Mouse (Mus musculus): Measurements from ENCODE around the gene Thra. TPM values are rescaled to one million over a fixed set of nuclear protein-coding genes. Genes with fewer than 3 reads are reported as not detected.
"Not testable (repeated sequence)": the region's sequence is repeated elsewhere in the genome, so short reads cannot be mapped to it uniquely, and the experiment has no call there.

Thra gene
- total RNA-seq, 2 experiments from 2014 or later, result 1,274 to 1,289 TPM

DNA sequence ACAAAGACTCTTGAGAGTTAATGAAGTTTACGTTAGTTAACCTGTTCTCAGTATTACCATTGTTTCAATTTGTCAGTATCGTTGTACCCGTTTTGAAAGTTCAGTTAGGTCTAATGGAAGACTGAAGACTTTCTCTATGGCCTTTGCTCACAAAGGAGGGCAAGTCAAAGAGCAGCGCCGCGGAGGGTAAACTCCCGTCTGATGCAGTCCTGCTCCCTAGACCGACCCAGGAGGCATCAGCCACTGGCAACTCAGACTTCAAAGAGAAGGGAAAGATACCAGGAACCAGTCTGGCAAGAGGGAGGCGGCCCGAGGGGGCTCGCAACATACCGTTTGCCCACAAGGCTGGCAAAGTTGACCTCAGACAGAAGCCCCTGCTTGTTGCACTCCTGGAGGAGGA is 26.7 kb upstream of the Thra start:
- DNase-seq, result no peak
- intact Hi-C loops (cut with DNase I), result no loop called here

DNA sequence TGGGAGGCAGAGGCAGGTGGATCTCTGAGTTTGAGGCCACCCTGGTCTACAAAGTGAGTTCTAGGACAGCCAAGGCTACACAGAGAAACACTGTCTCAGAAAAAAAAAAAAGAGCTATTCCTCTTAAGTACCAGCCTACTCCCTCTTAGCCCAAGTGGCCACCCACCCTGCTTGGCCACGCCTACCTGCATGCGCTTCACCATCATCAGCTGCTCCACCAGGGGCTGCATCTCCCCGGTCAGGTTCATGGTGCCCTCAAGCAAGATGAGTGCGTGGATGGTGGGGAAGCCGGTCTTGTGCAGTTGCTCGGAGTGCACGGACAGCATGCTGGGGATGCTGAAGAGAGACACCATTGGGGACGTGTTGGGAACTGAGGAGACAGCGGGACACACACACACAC is 24.5 kb upstream of the Thra start:
- intact Hi-C loops (cut with DNase I), result loop anchor here (2.0 kb wide), 1 partner anchor 71 kb away; no protein-coding TSS in a partner anchor
- DNase-seq, result no peak

DNA sequence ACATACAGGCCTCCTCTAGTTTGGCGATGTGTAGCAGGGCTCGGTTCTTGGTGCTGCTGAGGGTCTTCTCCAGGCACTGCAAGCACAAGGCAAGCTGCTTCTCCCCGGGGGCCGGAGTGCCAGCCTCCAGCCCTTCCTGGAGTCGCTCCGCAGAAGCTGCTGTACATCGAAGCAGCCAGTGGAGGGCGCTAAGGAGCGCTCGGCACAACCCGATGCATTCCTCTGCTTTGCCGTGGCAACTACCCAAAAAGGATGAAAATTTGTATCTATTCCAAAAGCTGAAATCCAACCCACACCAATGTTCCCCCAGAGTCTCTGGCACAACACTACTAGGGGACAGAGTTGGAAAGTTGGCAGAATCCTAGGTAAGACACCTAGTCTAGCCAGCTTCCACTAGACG is 22.5 kb upstream of the Thra start:
- intact Hi-C loops (cut with DNase I), result loop anchor here (2.0 kb wide), 1 partner anchor 69 kb away; no protein-coding TSS in a partner anchor

DNA sequence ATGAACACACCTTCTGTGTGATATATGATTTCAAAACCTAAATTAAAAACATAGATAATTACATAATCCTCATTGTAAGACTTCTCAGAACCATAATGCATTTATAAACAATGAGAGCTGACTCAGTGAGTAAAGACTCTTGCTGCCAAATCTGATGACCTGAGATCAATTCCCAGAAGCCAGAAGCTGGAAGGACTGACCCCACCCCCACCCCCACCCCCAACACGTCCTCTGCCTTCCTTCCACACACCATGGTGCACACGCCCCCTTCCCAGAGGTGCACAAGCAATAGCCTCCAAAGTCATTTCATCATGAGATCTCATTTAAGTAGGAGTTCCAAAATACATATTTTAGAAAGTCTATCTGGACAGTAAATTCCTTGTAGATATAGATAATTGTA is 19.7 kb upstream of the Thra start:
- no peak for DNase-seq
- intact Hi-C loops (cut with DNase I), result no loop called here

More for the DNA sequence above, 22.5 kb upstream of the Thra start:
- DNase-seq, result peak; percentile 84

DNA sequence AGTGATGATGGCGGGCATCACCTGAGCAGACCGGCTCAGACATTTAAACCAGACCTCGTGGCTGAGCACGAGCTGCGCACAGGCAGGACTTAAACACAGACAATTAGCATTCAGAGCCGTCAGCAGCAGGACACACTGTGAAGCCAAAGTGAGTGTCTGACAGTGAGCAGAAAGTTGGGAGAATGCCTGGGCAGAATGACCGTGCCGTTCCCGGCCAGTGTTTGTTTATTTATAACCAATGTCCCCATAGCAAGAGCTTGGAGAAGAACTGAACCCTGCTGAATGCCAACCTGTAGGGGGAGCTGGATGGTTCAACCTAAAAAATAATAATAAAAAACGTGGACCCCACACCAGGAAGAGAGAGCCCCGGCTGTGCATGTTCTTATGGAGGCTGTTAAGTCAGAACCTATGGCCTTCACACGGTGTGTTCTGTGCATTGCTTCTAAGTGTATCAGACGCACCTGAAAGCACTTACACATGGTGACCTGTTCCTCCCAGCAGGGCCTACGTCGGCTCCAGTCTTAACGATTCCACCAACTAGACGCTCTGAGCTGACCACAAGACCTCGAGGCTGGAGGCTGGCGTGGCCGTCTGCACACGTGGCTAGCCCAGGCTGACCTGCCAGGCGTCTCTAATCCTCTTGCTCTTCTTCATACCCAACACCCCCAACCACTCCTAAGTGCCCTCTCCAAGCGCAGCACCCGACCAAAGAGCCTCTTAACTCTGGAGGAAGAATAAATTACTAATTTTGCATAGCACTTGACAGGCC is 18.8 kb upstream of the Thra start:
- DNase-seq, result peak; percentile 48
- intact Hi-C loops (cut with DNase I), result no loop called here

DNA sequence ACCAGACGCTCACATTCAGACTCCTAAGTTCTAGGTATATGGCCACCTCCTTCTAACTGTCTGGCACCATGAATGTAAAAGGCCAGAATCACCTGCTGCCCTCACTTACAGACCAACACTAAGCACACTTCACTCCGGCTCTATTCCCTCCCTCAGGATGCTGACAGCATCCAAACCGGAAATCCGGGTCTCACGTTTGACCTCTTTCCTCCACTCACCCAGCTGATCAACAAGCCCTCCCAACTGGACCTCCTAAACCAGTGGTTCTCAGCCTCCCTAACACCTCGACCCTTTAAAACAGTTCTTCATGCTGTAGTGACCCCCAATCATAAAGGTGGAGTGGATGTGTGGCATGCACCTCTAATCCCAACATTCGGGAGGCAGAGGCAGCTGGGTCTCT is 17.3 kb upstream of the Thra start:
- intact Hi-C loops (cut with DNase I), result no loop called here
- DNase-seq, result no peak

DNA sequence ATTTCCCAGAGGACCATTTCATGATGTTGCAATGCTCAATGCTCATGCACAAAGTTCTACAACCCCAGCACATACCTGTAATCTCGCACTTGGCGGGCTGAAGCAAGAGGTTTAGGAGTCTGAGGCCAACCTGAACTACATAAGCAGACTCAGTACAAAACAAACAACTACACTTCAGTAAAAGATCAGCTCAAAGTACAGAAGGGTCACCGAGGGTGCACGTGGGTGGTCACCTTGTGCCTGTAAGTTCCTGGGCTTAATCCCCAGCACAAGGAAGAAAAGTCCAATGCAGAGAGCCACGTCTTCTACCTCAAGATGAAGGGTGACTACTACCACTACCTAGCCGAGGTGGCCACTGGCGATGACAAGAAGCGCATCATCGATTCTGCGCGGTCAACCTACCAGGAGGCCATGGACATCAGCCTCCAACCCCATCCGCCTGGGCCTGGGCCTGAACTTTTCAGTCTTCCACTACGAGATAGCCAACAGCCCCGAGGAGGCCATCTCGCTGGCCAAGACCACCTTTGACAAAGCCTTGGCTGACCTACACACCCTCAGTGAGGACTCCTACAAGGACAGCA is 14.4 kb upstream of the Thra start:
- intact Hi-C loops (cut with DNase I), result no loop called here
- no peak for DNase-seq

DNA sequence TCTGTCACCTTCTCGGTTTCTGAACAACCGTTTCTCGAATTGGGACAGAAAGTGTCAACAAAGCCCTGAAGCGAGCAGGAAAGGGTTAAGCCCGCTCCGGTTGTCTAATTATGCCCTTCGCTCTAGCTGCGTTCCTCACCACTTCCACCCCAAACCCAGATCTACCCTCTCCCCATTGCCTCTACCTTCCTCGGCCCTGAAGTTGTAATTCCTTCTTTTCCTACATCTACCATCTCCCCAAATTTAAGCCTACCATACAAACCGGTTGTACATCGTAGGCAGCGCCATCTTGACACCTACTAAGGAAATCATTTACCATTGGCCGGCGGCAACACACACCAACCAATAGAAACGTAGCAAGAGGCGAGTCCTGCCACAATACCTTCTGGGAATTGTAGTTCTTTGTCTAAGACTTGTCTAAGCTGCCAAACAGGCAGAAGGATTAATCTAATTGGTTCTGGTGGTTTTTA is 11.3 kb upstream of the Thra start, which contains the start of gene Med24:
Med24 (minus strand) TSS at position 317 of the 470 bp plus-strand sequence.
- intact Hi-C loops (cut with DNase I), result no loop called here

DNA sequence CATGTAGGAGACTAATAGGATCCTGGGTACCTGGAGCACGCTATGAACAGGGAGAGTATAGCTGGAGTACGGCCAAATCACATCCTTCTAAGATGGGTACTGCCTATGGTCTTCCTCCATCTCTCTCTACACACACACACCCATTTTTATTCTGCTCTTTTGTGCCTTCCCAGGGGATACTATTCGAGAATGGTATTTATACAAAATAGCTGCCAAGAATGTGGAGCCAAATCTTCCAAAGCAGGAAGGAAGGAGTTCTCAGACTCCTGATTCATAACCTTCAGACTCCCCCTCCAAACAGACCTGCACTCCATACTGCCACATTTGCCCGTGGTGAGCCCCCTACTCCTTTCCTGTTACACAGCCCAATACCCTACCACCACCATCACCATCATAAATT is 9.7 kb upstream of the Thra start:
- DNase-seq, result no peak
- intact Hi-C loops (cut with DNase I), result no loop called here

More for the DNA sequence above, 11.3 kb upstream of the Thra start, which contains the start of gene Med24:
- peak; percentile 86 for DNase-seq

DNA sequence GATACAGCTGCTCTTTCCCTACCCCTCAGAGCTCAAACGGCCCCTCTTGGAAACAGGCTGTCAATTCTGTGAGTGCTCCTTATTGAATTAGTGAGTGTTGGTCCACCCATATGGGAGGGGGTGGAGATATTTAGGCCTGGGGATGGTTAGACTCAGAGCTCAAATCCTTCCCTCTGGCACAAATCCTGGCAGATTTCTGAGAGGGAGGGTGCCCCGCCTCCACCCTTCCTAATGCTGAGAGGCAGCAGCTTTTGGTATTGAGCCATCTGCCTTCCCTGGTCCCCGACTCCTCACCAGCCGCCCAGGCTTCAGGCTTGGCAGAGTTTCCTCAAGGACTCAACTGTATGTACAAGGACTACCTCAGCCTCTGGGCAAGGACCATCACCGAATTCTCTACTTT is 9.3 kb upstream of the Thra start:
- peak; percentile 90 for DNase-seq
- intact Hi-C loops (cut with DNase I), result no loop called here

DNA sequence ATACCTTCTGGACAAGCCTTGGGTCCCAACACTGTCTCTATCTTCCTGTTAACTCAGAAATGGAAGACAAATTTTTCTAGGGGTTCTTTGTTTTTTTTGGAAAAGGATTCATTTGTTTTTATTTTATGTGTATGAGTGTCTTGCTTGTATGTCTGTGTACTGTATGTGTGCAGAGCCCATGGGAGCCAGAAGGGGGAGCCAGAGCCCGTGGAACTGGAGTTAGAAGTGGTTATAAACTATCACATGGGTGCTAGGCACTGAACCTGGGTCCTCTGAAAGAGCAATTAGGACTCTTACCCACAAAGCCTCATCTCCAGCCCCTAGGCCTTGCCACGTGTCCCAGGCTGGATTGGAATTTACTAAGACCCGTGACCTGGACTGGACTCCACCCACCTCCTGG is 6.4 kb upstream of the Thra start:
- intact Hi-C loops (cut with DNase I), result no loop called here
- no peak for DNase-seq

DNA sequence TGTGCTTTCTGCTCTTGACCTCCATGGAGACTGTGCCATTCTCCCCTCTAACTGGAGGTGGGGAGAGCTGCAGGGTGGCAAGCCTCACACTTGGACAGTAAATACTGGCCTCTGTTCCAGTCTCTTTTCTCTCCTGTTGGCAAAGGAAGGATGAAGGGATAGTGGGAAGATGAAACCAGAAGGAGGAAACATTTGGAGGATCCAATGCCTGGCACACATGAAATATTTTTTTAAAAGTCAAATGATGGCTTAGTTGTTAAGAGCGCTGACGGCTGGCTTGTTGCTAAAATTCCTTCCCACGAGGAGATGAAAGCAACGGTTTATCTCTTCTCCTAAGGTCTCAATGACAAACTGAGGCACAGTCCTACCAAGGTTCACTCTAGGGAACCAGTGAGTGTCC is 5.3 kb upstream of the Thra start:
- intact Hi-C loops (cut with DNase I), result no loop called here
- DNase-seq, result no peak

DNA sequence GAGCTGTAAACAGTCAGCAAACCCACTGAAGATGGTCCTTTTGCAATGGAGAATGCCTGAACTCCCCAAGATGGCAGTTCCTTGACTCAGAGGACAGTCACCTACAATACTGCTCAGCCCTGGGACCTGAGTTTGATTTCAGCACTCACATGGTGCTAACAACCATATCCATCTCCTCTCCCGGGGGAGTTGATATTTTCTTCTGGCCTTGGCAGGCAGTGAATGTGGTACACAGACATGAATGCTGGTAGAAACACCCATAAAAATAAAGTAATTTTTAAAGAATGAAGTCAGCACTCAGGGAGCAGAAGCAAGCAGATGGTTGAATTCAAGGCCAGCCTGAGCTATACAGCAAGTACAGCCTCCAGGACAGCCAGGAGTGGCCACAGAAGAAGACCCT is 4.3 kb upstream of the Thra start:
- intact Hi-C loops (cut with DNase I), result no loop called here
- DNase-seq, result no peak

DNA sequence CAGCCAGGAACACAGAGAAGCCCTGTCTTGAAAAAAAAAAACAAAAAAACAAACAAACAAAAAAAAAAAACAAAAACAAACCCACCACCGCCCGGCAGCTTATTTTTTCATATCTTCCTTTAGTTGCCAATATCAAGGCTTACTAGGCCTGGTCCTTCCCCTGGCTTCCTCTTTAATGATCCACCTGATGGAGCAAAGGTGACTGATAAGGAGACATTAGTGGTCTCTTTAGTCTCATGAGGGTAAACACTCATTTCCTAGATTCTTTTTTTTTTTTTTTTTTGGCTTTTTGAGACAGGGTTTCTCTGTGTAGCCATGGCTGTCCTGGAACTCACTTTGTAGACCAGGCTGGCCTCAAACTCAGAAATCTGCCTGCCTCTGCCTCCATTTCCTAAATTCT is 3.2 kb upstream of the Thra start:
- DNase-seq; intact Hi-C loops (cut with DNase I): not testable (repeated sequence)

DNA sequence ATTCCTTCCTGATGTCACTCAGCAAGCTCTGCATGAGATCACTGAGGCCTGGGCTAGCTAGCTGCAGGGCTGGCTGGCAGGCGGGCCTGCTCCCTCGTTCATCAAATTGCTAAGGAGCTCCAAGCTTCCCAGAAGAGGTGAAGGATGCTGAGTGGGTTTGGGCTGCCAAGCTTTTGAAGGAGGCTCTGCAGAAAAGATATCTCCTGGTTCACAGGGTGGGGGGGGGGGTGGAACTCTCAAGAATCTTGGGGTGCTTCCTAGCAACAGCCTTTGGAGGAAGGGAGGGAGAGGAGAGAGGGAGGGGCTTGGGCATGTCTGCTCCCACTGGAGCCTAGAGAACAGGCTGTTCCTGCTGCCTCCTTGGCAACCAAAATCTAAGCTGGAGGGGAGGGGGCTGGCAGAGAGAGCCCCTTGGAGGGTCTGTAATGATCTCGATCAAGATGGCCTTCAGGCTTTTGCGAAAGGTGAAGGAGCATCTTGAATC is 2.0 kb upstream of the Thra start:
- intact Hi-C loops (cut with DNase I), result no loop called here
- DNase-seq, result peak; percentile 73

DNA sequence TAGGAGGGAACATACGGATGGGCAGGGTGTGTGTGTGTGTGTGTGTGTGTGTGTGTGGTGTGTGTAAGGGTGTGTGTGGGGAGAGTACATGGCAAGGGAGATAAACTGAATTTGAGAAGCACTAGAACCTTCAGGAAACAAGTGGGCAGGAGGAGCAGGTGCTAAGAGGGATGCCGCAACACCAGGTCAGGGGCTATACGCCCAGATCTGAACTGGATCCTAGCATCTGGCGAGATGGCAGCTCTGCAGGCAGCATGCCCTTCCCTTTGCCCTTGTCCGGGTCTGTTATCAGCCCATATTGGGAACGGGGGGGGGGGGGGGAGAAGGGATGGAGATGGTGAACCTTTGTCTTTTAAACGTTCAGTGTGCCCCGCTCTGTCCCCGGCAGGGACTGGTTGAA is 1.5 kb upstream of the Thra start:
- intact Hi-C loops (cut with DNase I), result no loop called here
- peak; percentile 45 for DNase-seq

DNA sequence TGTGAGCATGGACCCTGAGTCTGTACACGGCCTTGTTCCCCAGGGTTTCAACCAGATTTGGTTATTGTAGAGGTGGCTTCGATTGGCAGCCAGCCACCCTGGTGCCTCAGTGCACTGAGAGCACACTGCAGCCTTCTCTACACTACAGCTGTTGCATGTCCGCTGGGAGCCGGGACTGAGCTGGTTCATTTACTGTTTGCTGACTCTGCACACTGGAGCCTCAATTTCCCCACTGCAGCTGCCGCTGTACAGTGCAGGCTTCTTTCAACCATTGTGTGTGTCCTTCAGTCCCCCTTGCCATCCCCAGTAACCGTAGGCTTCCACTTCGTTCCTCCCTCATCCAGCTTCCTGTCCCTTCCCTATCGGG is 429 bp upstream of the Thra start:
- intact Hi-C loops (cut with DNase I), result loop anchor here (5.0 kb wide), 1 partner anchor 37 kb away; the partner anchor contains the start of gene Nr1d1
- DNase-seq, result peak; percentile 50

DNA sequence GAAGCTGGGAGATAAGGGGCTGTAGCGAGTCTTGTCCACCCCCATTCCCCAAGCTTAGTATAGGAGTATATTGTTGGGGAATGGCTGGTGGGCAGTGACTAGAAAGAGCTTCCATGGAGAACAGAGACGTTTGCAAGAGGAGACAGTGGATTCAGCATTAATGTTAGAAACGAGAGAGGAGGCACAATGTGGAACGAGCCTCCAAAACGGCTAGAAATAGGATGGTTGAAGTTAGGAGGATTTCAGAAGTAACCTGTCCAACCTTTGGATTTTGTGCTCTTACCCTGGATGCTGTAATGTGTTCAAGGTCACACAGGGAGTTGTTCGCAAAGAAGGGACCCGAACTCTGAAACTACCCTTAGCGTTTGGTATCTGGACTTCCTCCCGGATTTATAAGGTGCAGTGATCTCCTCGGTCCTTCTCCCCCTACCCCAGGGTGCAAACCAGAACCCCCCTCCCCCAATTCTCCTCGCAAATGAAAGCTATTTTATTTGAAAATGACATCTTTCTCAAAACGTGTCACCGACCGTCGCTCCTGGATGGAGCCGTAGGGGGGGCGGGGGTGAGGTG is 698 bp downstream of the Thra start:
- no peak for DNase-seq
- intact Hi-C loops (cut with DNase I), result loop anchor here (5.0 kb wide), 1 partner anchor 36 kb away; the partner anchor contains the start of gene Nr1d1

DNA sequence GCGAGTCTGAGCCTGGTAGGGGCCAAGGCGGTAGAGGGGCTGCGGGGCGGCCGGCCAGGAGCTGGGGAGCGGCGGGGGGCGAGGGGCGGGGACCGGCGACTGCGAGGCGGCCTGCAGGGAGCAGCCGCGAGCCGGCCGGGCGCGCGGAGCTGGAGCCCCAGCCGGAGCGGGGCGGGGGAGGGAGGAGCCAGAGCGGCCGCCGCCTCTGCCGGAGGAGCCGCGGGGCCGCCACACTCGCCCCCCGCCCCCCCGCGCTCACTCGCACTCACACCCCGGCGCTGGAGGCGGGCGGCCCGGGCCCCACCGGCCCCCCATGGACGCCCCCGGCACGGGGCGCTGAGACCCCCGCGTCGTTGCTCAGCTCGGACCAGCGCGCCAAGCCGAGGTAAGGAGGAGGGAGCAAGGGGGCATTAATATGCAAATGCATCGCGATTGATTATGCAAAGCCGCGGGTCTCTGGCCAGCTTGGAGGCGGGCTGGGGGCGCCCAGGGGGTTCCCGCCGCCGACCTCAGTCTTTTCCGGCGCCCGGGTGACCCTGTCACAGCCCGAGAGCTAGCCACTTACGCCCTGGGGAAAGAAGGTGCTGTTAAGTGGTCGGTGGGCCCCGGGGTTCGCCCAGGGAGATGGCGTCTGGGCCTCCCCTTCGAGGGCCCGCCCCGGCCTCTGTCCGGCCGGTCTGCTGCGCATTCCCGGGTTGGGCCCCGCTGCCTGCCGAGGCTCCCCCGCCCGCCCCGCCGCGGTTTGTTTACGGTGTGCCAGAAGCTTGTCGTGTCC is 1.4 kb downstream of the Thra start:
- intact Hi-C loops (cut with DNase I), result loop anchor here (2.0 to 5.0 kb wide), 2 partner anchors 35 to 45 kb away; partner anchors contain the start of gene Nr1d1

DNA sequence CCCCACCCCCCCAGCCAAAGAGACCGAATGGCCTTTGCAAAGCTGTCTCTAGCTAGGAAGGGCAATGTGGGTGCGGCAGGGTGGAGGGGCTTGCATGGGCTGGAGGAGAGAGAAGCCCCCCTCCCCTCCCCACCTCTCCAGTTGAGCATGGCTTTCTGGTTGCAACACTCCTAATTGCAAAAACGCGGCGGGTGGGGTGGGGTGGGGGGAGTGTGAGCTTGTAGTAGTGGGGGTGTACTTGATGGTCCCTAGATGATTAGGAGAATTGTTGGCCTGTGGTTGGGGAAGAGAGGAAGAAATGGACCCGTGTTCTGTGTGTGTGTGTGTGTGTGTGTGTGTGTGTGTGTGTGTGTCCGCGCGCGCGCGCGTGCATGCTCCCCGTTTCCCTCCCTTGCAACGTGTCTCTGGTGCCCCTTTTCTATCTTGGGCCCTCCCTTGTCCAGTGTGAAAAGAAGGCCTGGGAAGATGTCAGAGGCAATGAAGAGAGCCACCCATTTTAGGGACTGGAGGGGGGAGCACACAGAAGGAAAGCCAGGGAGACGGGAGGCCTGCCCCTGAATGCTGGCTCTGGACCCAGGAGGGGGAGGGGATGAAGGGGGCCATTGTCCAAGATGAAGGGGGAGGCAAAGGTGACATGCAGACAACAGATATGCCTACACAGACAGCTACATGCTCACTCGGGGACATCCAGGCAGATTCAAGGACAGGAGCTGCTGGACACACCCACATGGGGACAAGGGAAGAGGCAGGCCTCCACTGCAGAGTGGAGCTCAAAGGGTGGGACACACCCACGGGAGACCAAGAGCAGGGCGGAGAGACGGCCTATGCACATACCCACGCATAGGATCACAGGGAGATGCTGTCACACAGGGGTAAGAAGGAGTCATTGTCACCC is 2.2 kb downstream of the Thra start:
- intact Hi-C loops (cut with DNase I), result loop anchor here (2.0 to 5.0 kb wide), 2 partner anchors 35 to 44 kb away; partner anchors contain the start of gene Nr1d1
- peak; percentile 71 for DNase-seq

More for the DNA sequence above, 1.4 kb downstream of the Thra start:
- DNase-seq, result peak; percentile 88

Data from left cerebral cortex, postnatal 4 days (tissue).